In genomic region chr5:139075125-139075524, GRCm38 (mm10) we compare ENCODE assay signal across 9 mouse cellular contexts.
DNase-seq lines count a peak whose midpoint lies in the region; ATAC-seq and TF ChIP-seq lines count a peak whose summit lies in the region.
"Had no signal": no experiment of that assay in that cellular context is flagged by ENCODE, and none has a peak within 500 bp of the region (broad histone marks: within the 10 kb centered on the region; RNA-seq: fewer than 3 reads in every experiment).

No protein-coding gene starts in this region.

- TF ChIP-seq POLR2A in cortical plate, adult 2 months (IDR thresholded peaks at IDR 0.05; ENCODE audit: extremely low read depth, insufficient read depth, low read length), result no peak

- H3K4me1 ChIP-seq in cortical plate, adult 2 months (ENCODE audit: control insufficient read depth, insufficient read depth, low read length), result peaks cover 5% of the 10 kb centered on the region
- H3K4me1 ChIP-seq in heart, embryonic 16.5 days (ENCODE audit: control insufficient read depth, insufficient read depth, low read length), result peaks cover 22% of the 10 kb centered on the region

- H3K27me3 ChIP-seq in heart, embryonic 16.5 days (ENCODE audit: control insufficient read depth, insufficient read depth, low read length), result no peaks in the 10 kb centered on the region
- H3K27me3 ChIP-seq: heart, embryonic 15.5 days had no signal

- no peaks in the 10 kb centered on the region for H3K36me3 ChIP-seq in heart, embryonic 16.5 days (ENCODE audit: control insufficient read depth, insufficient read depth)
- H3K36me3 ChIP-seq: heart, embryonic 15.5 days had no signal

- H3K27ac ChIP-seq in cortical plate, adult 2 months (ENCODE audit: insufficient read depth, low read length), result no peak overlapping the region
- H3K27ac ChIP-seq in heart, embryonic 16.5 days (ENCODE audit: low read length), result no peak overlapping the region
- H3K27ac ChIP-seq: heart, embryonic 15.5 days had no signal

- no peak overlapping the region for H3K9ac ChIP-seq in heart, embryonic 16.5 days (ENCODE audit: low read length)
- H3K9ac ChIP-seq: heart, embryonic 15.5 days had no signal

- 41% methylated on average over 3 of the region's 3 CpGs for WGBS in heart, embryonic 16.5 days

- no peak overlapping the region for H3K4me2 ChIP-seq in heart, embryonic 16.5 days (ENCODE audit: low read depth, low read length)

- no peak overlapping the region for H3K4me3 ChIP-seq in cortical plate, adult 2 months (ENCODE audit: insufficient read depth, low read length)
- H3K4me3 ChIP-seq in heart, embryonic 16.5 days (ENCODE audit: low read length), result no peak overlapping the region
- H3K4me3 ChIP-seq: heart, embryonic 15.5 days had no signal

- peak; percentile 57; the same call in 1 of the 2 replicates for ATAC-seq in heart, embryonic 16.5 days (replicated peaks; ENCODE audit: extremely low read depth, insufficient read depth, low FRiP score)
- no peak for ATAC-seq in activated CD4-positive, CD25-positive, alpha-beta regulatory T cell, adult 4 months

- no peaks in the 10 kb centered on the region for H3K9me3 ChIP-seq in heart, embryonic 16.5 days (replicated peaks; ENCODE audit: control insufficient read depth, low read length)
- H3K9me3 ChIP-seq: heart, embryonic 15.5 days had no signal

- DNase-seq in CD8-positive naive resting alpha-beta T cell, adult 2 months (ENCODE audit: low read depth in 2 of 2, low spot score in 2 of 2), result peak; percentile 68 to 76
- DNase-seq in ZHBTc4 (ENCODE audit: low read depth, low spot score), result peak; percentile 81
- peak; percentile 69 to 75 for DNase-seq in kidney, postnatal 4 days
- DNase-seq in lung, postnatal 25 days (ENCODE audit: low spot score), result peak; percentile 74
- DNase-seq in right cerebral cortex, postnatal 14 days, result peak; percentile 43

- peak; percentile 67 for TF ChIP-seq CTCF in cortical plate, adult 2 months (IDR thresholded peaks at IDR 0.05; ENCODE audit: extremely low read depth, insufficient read depth, low read length)
